Mouse (Mus musculus): Measurements from ENCODE around the gene Cotl1.

- TF ChIP-seq CTCF (conservative IDR thresholded peaks at IDR 0.05; ENCODE audit: low read length) = no peak
- no peak for TF ChIP-seq NANOG (IDR thresholded peaks at IDR 0.05; ENCODE audit: borderline replicate concordance, low read length)
Observed at GRCm38 (mm10) chr8:119795651-119796050, 44.7 kb downstream of the Cotl1 start.
